Mouse (Mus musculus) liver, adult 2 months (tissue): ENCODE measurements around the gene Ntn1. TPM values are rescaled to one million over a fixed set of nuclear protein-coding genes. Genes with fewer than 3 reads are reported as not detected.
A peak's percentile ranks its signal among the peaks of the same experiment; 100 is the strongest.

Source experiments
- DNase-seq: peaks from one replicate; pipeline ENCODE4 v3.0.0-alpha.2; 2011; ENCODE audit warnings: low read depth, low spot score; ENCODE audit errors: extremely low read depth
- H3K27ac ChIP-seq: fragments of 200-500 bp; replicated peaks from 2 replicates; pipeline ENCODE4 v1.5.1; 2012; ENCODE audit warnings: low read depth, mild to moderate bottlenecking, control low read depth, inconsistent platforms, low read length; ENCODE audit not compliant: insufficient read depth
- H3K27me3 ChIP-seq: fragments of 200-500 bp; 2 replicates; pipeline ENCODE4 v1.6.1; 2012; ENCODE audit warnings: mild to moderate bottlenecking, moderate library complexity, low read length, inconsistent platforms; ENCODE audit not compliant: control insufficient read depth, insufficient read depth
- H3K36me3 ChIP-seq: fragments of 200-500 bp; 2 replicates; pipeline ENCODE4 v1.6.1; 2012; ENCODE audit warnings: low read length, inconsistent platforms; ENCODE audit not compliant: control insufficient read depth, insufficient read depth
- H3K4me1 ChIP-seq: fragments of 200-500 bp; 2 replicates; pipeline ENCODE4 v1.6.1; 2011; ENCODE audit warnings: low read length; ENCODE audit not compliant: control insufficient read depth, insufficient read depth
- H3K4me3 ChIP-seq: fragments of 200-500 bp; 2 replicates; pipeline ENCODE4 v1.5.1; 2011; ENCODE audit warnings: low read depth, mild to moderate bottlenecking, control low read depth, low read length, moderate library complexity; ENCODE audit not compliant: insufficient read depth
- H3K79me2 ChIP-seq: fragments of 200-500 bp; 2 replicates; pipeline ENCODE4 v1.6.1; 2012; ENCODE audit warnings: inconsistent platforms, mild to moderate bottlenecking, low read length, moderate library complexity; ENCODE audit not compliant: control insufficient read depth, insufficient read depth
- H3K9ac ChIP-seq: fragments of 200-500 bp; 2 replicates; pipeline ENCODE4 v1.6.1; 2012; ENCODE audit warnings: low read depth, mild to moderate bottlenecking, control low read depth, inconsistent platforms, low read length
- CTCF ChIP-seq: fragments of 200-500 bp; IDR thresholded peaks from 2 replicates; pipeline ENCODE4 v1.5.1; 2011; ENCODE audit warnings: low read depth, low read length, control low read depth
- POLR2A ChIP-seq: fragments of 200-500 bp; IDR thresholded peaks from 2 replicates; pipeline ENCODE4 v1.6.1; 2011; ENCODE audit warnings: low read length, control low read depth; ENCODE audit not compliant: insufficient read depth; ENCODE audit errors: extremely low read depth
- WGBS: fragments of 180-500 bp; shearing (Covaris S2); methylation state at CpG from one replicate; pipeline ENCODE4 v1.1.7; 2018; 5-methylcytosine and 5-hydroxymethylcytosine counted together
- polyA plus RNA-seq: library from polyadenylated mRNA; depleted of rRNA; stranded (reverse); fragments of >200 nt; gene quantifications from 2 replicates; pipeline ENCODE4 v1.2.3, GENCODE M21; 2012
- total RNA-seq: library from RNA; depleted of rRNA; stranded (reverse); fragments of >200 nt; gene quantifications from 2 replicates; pipeline ENCODE4 v1.2.3, GENCODE M21; 2014

Gene Ntn1
- total and polyA plus RNA-seq, 2 experiments: 4.9 to 5.5 TPM

- H3K4me1 ChIP-seq: peaks cover 2% of the 10 kb centered on the region; the same call in 1 of the 2 replicates
- H3K79me2 ChIP-seq: no peaks in the 10 kb centered on the region
- no peaks in the 10 kb centered on the region; the same call in none of the 2 replicates for H3K27me3 ChIP-seq
- H3K9ac ChIP-seq: no peak overlapping the region
- TF ChIP-seq CTCF (peak; percentile 19; the same call in 1 of the 2 replicates), POLR2A (no peak)
- no peak overlapping the region for H3K4me3 ChIP-seq
- no peak for DNase-seq
- H3K27ac ChIP-seq: no peak overlapping the region
- H3K36me3 ChIP-seq: no peaks in the 10 kb centered on the region
- 49% methylated on average over 4 of the region's 4 CpGs for WGBS
Observed at GRCm38 (mm10) chr11:68404185-68404584, 3.6 kb upstream of the Ntn1 start.

GRCm38 (mm10) chr11:68401428-68401827 lies 805 bp upstream of the Ntn1 start:
- H3K79me2 ChIP-seq: no peaks in the 10 kb centered on the region
- H3K27ac ChIP-seq: no peak overlapping the region
- H3K9ac ChIP-seq: no peak overlapping the region
- DNase-seq: no peak
- H3K4me3 ChIP-seq: no peak overlapping the region
- H3K36me3 ChIP-seq: no peaks in the 10 kb centered on the region
- WGBS: 19% methylated on average over 5 of the region's 5 CpGs
- H3K4me1 ChIP-seq: peaks cover 2% of the 10 kb centered on the region; the same call in 1 of the 2 replicates
- no peaks in the 10 kb centered on the region; the same call in none of the 2 replicates for H3K27me3 ChIP-seq
- no peak for TF ChIP-seq POLR2A
- TF ChIP-seq CTCF: no peak

GRCm38 (mm10) chr11:68400021-68400671 lies 477 bp downstream of the Ntn1 start:
- Histone ChIP-seq H3K27me3 (no peaks in the 10 kb centered on the region; the same call in none of the 2 replicates), H3K79me2 (no peaks in the 10 kb centered on the region), H3K36me3 (no peaks in the 10 kb centered on the region), H3K4me3 (peak overlapping the region; percentile 28; the same call in 1 of the 2 replicates), H3K27ac (no peak overlapping the region), H3K9ac (no peak overlapping the region), H3K4me1 (peaks cover 2% of the 10 kb centered on the region; the same call in 1 of the 2 replicates)
- 2% methylated on average over 52 of the region's 57 CpGs for whole genome bisulfite sequencing
- TF ChIP-seq POLR2A (no peak), CTCF (peak; percentile 19; the same call in 1 of the 2 replicates)
- DNase-seq: no peak

GRCm38 (mm10) chr11:68399548-68400020 lies 1.0 kb downstream of the Ntn1 start:
- no peak for DNase-seq
- TF ChIP-seq POLR2A (no peak), CTCF (no peak)
- 4% methylated on average over 47 of the region's 47 CpGs for WGBS
- Histone ChIP-seq H3K9ac (no peak overlapping the region), H3K79me2 (no peaks in the 10 kb centered on the region), H3K27ac (no peak overlapping the region), H3K36me3 (no peaks in the 10 kb centered on the region), H3K27me3 (no peaks in the 10 kb centered on the region; the same call in none of the 2 replicates), H3K4me3 (peak overlapping the region; percentile 24; the same call in 1 of the 2 replicates), H3K4me1 (peaks cover 2% of the 10 kb centered on the region; the same call in 1 of the 2 replicates)

GRCm38 (mm10) chr11:68398891-68399547 lies 1.6 kb downstream of the Ntn1 start:
- Histone ChIP-seq H3K4me3 (no peak overlapping the region), H3K36me3 (no peaks in the 10 kb centered on the region), H3K27me3 (no peaks in the 10 kb centered on the region; the same call in none of the 2 replicates), H3K79me2 (no peaks in the 10 kb centered on the region), H3K9ac (no peak overlapping the region), H3K4me1 (peaks cover 2% of the 10 kb centered on the region; the same call in 1 of the 2 replicates), H3K27ac (no peak overlapping the region)
- TF ChIP-seq CTCF (no peak), POLR2A (no peak)
- WGBS: 17% methylated on average over 24 of the region's 24 CpGs
- DNase-seq: no peak
